Mouse (Mus musculus): ENCODE data around the gene Atcay. TPM values are rescaled to one million over a fixed set of nuclear protein-coding genes. Genes with fewer than 3 reads are reported as not detected.
"Not testable (repeated sequence)": the region's sequence is repeated elsewhere in the genome, so short reads cannot be mapped to it uniquely, and the experiment has no call there.

The Atcay gene
- total and polyA plus RNA-seq, 3 experiments: 0.19 to 0.33 TPM; not detected in 1

- no peak overlapping the region for H3K4me3 ChIP-seq (ENCODE audit: control insufficient read depth in 1 of 2, insufficient read depth in 1 of 2, low read depth in 2 of 2, low read length in 2 of 2)
- peaks cover 0 to 2% of the 10 kb centered on the region in 2 experiments; a peak in 1 of 4 replicates for H3K36me3 ChIP-seq (ENCODE audit: control insufficient read depth in 1 of 2, insufficient read depth in 2 of 2, low read length in 2 of 2)
- H3K4me1 ChIP-seq (ENCODE audit: control insufficient read depth in 1 of 2, insufficient read depth in 2 of 2, low read length in 2 of 2): peaks cover 4 to 13% of the 10 kb centered on the region in 2 experiments
- no peaks in the 10 kb centered on the region for H3K9me3 ChIP-seq (replicated peaks; ENCODE audit: insufficient read depth, low read length)
- H3K27me3 ChIP-seq (ENCODE audit: control insufficient read depth in 1 of 2, insufficient read depth in 2 of 2, low read length in 2 of 2): no peaks in the 10 kb centered on the region
- peak; percentile 78 for DNase-seq (ENCODE audit: low read depth, low spot score)
- no peak overlapping the region for H3K27ac ChIP-seq (ENCODE audit: control insufficient read depth, low read depth, low read length)
- TF ChIP-seq TAL1 (IDR thresholded peaks at IDR 0.05; ENCODE audit: low read length) (no peak), SMC3 (IDR thresholded peaks at IDR 0.05; ENCODE audit: low read depth, low read length) (peak; percentile 64), NELFE (IDR thresholded peaks at IDR 0.05; ENCODE audit: low read depth, low read length) (no peak), UBTF (IDR thresholded peaks at IDR 0.05; ENCODE audit: borderline replicate concordance, insufficient read depth, low read depth, low read length) (no peak), GABPA (IDR thresholded peaks at IDR 0.05; ENCODE audit: low read depth, low read length) (no peak), RAD21 (IDR thresholded peaks at IDR 0.05; ENCODE audit: low read depth, low read length) (peak; percentile 55), TBP (IDR thresholded peaks at IDR 0.05; ENCODE audit: low read depth, low read length) (no peak), CTCF (IDR thresholded peaks at IDR 0.05 in 2 of 3, conservative IDR thresholded peaks at IDR 0.05 in 1 of 3; ENCODE audit: control insufficient read depth in 1 of 3, insufficient read depth in 1 of 3, low read depth in 2 of 3, low read length in 3 of 3, poor library complexity in 1 of 3, severe bottlenecking in 1 of 3) (peak; percentile 86 to 96 (median 92))
- no peaks in the 10 kb centered on the region for H3K79me2 ChIP-seq (ENCODE audit: control insufficient read depth, insufficient read depth, low read length, poor library complexity)
- no peak overlapping the region for H3K9ac ChIP-seq (ENCODE audit: control insufficient read depth, low read depth, low read length, poor library complexity, severe bottlenecking)
Measured at GRCm38 (mm10) chr10:81217964-81218363, 12.7 kb downstream of the Atcay start.

GRCm38 (mm10) chr10:81217267-81217666 lies 13.4 kb downstream of the Atcay start:
- peak; percentile 24; the same call in 1 of the 2 replicates for TF ChIP-seq ZC3H11A (IDR thresholded peaks at IDR 0.05; ENCODE audit: low read depth, low read length)
- 0 out of 2 replicates have a peak, but pooled peaks have one; percentile 24 for TF ChIP-seq TBP (IDR thresholded peaks at IDR 0.05; ENCODE audit: low read depth, low read length)
- TF ChIP-seq CTCF (IDR thresholded peaks at IDR 0.05 in 2 of 3, conservative IDR thresholded peaks at IDR 0.05 in 1 of 3; ENCODE audit: control insufficient read depth in 1 of 3, insufficient read depth in 1 of 3, low read depth in 2 of 3, low read length in 3 of 3, poor library complexity in 1 of 3, severe bottlenecking in 1 of 3): peak; percentile 44 to 69 (median 60)
- peak; percentile 60 for TF ChIP-seq SMC3 (IDR thresholded peaks at IDR 0.05; ENCODE audit: low read depth, low read length)
- TF ChIP-seq RAD21 (IDR thresholded peaks at IDR 0.05; ENCODE audit: low read depth, low read length): peak; percentile 35
- not testable (repeated sequence) for H3K4me3 ChIP-seq (ENCODE audit: control insufficient read depth in 1 of 2, insufficient read depth in 1 of 2, low read depth in 2 of 2, low read length in 2 of 2); H3K36me3 ChIP-seq (ENCODE audit: control insufficient read depth in 1 of 2, insufficient read depth in 2 of 2, low read length in 2 of 2); H3K79me2 ChIP-seq (ENCODE audit: control insufficient read depth, insufficient read depth, low read length, poor library complexity); H3K27me3 ChIP-seq (ENCODE audit: control insufficient read depth in 1 of 2, insufficient read depth in 2 of 2, low read length in 2 of 2); H3K9me3 ChIP-seq (replicated peaks; ENCODE audit: insufficient read depth, low read length); H3K9ac ChIP-seq (ENCODE audit: control insufficient read depth, low read depth, low read length, poor library complexity, severe bottlenecking); H3K27ac ChIP-seq (ENCODE audit: control insufficient read depth, low read depth, low read length)
- peaks cover 4 to 13% of the 10 kb centered on the region in 2 experiments for H3K4me1 ChIP-seq (ENCODE audit: control insufficient read depth in 1 of 2, insufficient read depth in 2 of 2, low read length in 2 of 2)
- peak; percentile 62 for DNase-seq (ENCODE audit: low read depth, low spot score)

GRCm38 (mm10) chr10:81216810-81217209 lies 13.8 kb downstream of the Atcay start:
- Histone ChIP-seq H3K79me2 (ENCODE audit: control insufficient read depth, insufficient read depth, low read length, poor library complexity) (no peaks in the 10 kb centered on the region), H3K4me1 (ENCODE audit: control insufficient read depth in 1 of 2, insufficient read depth in 2 of 2, low read length in 2 of 2) (peaks cover 4 to 13% of the 10 kb centered on the region in 2 experiments), H3K36me3 (ENCODE audit: control insufficient read depth in 1 of 2, insufficient read depth in 2 of 2, low read length in 2 of 2) (peaks cover 0 to 2% of the 10 kb centered on the region in 2 experiments; a peak in 1 of 4 replicates), H3K9me3 (replicated peaks; ENCODE audit: insufficient read depth, low read length) (no peaks in the 10 kb centered on the region), H3K27ac (ENCODE audit: control insufficient read depth, low read depth, low read length) (peak overlapping the region; percentile 48), H3K27me3 (ENCODE audit: control insufficient read depth in 1 of 2, insufficient read depth in 2 of 2, low read length in 2 of 2) (no peaks in the 10 kb centered on the region), H3K4me3 (ENCODE audit: control insufficient read depth in 1 of 2, insufficient read depth in 1 of 2, low read depth in 2 of 2, low read length in 2 of 2) (peak overlapping the region; percentile 13 to 44; a peak in 2 of 4 replicates), H3K9ac (ENCODE audit: control insufficient read depth, low read depth, low read length, poor library complexity, severe bottlenecking) (peak overlapping the region; percentile 6; the same call in 1 of the 2 replicates)
- no peak for DNase-seq (ENCODE audit: low read depth, low spot score)
- TF ChIP-seq ZNF384 (IDR thresholded peaks at IDR 0.05; ENCODE audit: low read depth, low read length): no peak
- no peak for TF ChIP-seq MEF2A (IDR thresholded peaks at IDR 0.05; ENCODE audit: extremely low read depth, insufficient replicate concordance, low read depth, low read length, poor library complexity, severe bottlenecking)
- no peak for TF ChIP-seq MXI1 (IDR thresholded peaks at IDR 0.05; ENCODE audit: low read depth, low read length)
- no peak for TF ChIP-seq RCOR1 (IDR thresholded peaks at IDR 0.05; ENCODE audit: low read depth, low read length)
- no peak for TF ChIP-seq TAL1 (IDR thresholded peaks at IDR 0.05; ENCODE audit: low read length)
- TF ChIP-seq GATA1 (IDR thresholded peaks at IDR 0.05; ENCODE audit: low read depth, low read length): no peak
- TF ChIP-seq ZC3H11A (IDR thresholded peaks at IDR 0.05; ENCODE audit: low read depth, low read length): no peak
- no peak for TF ChIP-seq ETS1 (IDR thresholded peaks at IDR 0.05; ENCODE audit: low read depth, low read length)
- TF ChIP-seq POLR2A (IDR thresholded peaks at IDR 0.05; ENCODE audit: control insufficient read depth in 1 of 2, insufficient read depth in 1 of 2, low read depth in 1 of 2, low read length in 2 of 2, poor library complexity in 1 of 2): no peak
- no peak for TF ChIP-seq TBP (IDR thresholded peaks at IDR 0.05; ENCODE audit: low read depth, low read length)
- no peak for TF ChIP-seq JUND (IDR thresholded peaks at IDR 0.05; ENCODE audit: low read depth, low read length)
- TF ChIP-seq CTCF (IDR thresholded peaks at IDR 0.05 in 2 of 3, conservative IDR thresholded peaks at IDR 0.05 in 1 of 3; ENCODE audit: control insufficient read depth in 1 of 3, insufficient read depth in 1 of 3, low read depth in 2 of 3, low read length in 3 of 3, poor library complexity in 1 of 3, severe bottlenecking in 1 of 3): no peak
- no peak for TF ChIP-seq POLR2AphosphoS2 (IDR thresholded peaks at IDR 0.05; ENCODE audit: low read length)
- no peak for TF ChIP-seq MAZ (IDR thresholded peaks at IDR 0.05; ENCODE audit: low read depth, low read length)
- no peak for TF ChIP-seq SMC3 (IDR thresholded peaks at IDR 0.05; ENCODE audit: low read depth, low read length)
- no peak for TF ChIP-seq POLR2AphosphoS5 (IDR thresholded peaks at IDR 0.05; ENCODE audit: borderline replicate concordance, low read depth, low read length)
- TF ChIP-seq SIN3A (IDR thresholded peaks at IDR 0.05; ENCODE audit: low read length): no peak
- no peak for TF ChIP-seq KAT2A (conservative IDR thresholded peaks at IDR 0.05; ENCODE audit: low read depth, low read length)

Data from MEL (cell line).